Mouse (Mus musculus) intestine, embryonic 15.5 days (tissue): ENCODE results near the gene Parp16. TPM values are rescaled to one million over a fixed set of nuclear protein-coding genes. Genes with fewer than 3 reads are reported as not detected.
"Not testable (repeated sequence)": the region's sequence is repeated elsewhere in the genome, so short reads cannot be mapped to it uniquely, and the experiment has no call there.

Source experiments
- ATAC-seq: fragments of 200-750 bp; cut with Nextera tagmentation; 2 replicates; pipeline ENCODE4 v1.8.0; 2017; ENCODE audit warnings: moderate TSS enrichment, moderate library complexity
- H3K27ac ChIP-seq: fragments of 300-500 bp; sonication (generic); 2 replicates; pipeline ENCODE4 v1.5.1; 2015; ENCODE audit warnings: mild to moderate bottlenecking, inconsistent platforms
- H3K27me3 ChIP-seq: fragments of 300-500 bp; sonication (generic); replicated peaks from 2 replicates; pipeline ENCODE4 v1.6.1; 2015; ENCODE audit warnings: inconsistent platforms
- H3K36me3 ChIP-seq: fragments of 300-500 bp; sonication (generic); 2 replicates; pipeline ENCODE4 v1.6.1; 2015; ENCODE audit warnings: inconsistent platforms
- H3K4me1 ChIP-seq: fragments of 300-500 bp; sonication (generic); replicated peaks from 2 replicates; pipeline ENCODE4 v1.6.1; 2015; ENCODE audit warnings: inconsistent platforms
- H3K4me2 ChIP-seq: fragments of 300-500 bp; sonication (generic); replicated peaks from 2 replicates; pipeline ENCODE4 v1.6.1; 2015; ENCODE audit warnings: mild to moderate bottlenecking, inconsistent platforms
- H3K4me3 ChIP-seq: fragments of 300-500 bp; sonication (generic); replicated peaks from 2 replicates; pipeline ENCODE4 v1.5.1; 2015; ENCODE audit warnings: inconsistent platforms
- H3K9ac ChIP-seq: fragments of 300-500 bp; sonication (generic); 2 replicates; pipeline ENCODE4 v1.6.1; 2015; ENCODE audit warnings: inconsistent platforms
- H3K9me3 ChIP-seq: fragments of 300-500 bp; sonication (generic); 2 replicates; pipeline ENCODE4 v1.6.1; 2016; ENCODE audit warnings: inconsistent platforms
- WGBS: fragments of 180-500 bp; shearing (Covaris S2); methylation state at CpG from one replicate; pipeline ENCODE4 v1.1.7; 2015; 5-methylcytosine and 5-hydroxymethylcytosine counted together
- polyA plus RNA-seq: library from polyadenylated mRNA; unstranded; fragments of >200 nt; fragmentation: Nextera tagmentation; extraction: Ambion mirVana; gene quantifications from 2 replicates; pipeline ENCODE4 v1.2.1, GENCODE M21; 2015

The Parp16 gene
- polyA plus RNA-seq, 1 experiment from 2014 or later: 9.4 TPM

DNA sequence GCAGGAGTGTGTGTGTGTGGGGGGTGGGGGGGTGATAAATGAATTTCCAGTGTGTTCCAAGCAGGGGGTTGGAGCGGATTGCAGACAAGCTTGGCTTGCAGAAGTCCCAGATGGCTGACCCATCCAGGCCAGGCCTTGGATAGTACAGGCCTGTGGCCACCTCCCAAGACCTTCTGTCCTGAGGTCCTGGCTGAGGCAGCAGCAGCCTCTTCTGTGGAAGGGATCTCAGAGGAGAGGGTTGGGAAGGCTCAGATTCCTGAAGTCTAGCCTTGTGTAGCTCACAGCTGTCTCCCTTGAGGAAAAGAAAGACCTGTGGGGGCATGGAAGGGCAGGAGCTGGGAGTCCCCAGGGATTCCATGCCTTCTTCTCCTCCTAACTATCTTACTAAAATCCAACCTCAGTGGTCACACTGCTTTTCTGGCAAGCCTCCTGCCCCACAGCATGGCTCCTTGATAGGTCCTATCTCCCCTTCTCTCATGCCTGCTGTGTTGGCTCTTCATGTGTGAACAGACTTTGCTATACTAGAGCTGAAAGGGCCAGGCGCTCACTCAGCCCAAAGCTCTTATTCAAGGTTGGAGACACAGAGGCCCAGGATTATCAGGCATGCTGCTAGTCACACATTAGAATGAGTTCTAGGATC is 66.6 kb downstream of the Parp16 start:
- Histone ChIP-seq H3K27ac (no peak overlapping the region), H3K4me3 (no peak overlapping the region), H3K9ac (no peak overlapping the region), H3K27me3 (no peaks in the 10 kb centered on the region), H3K36me3 (no peaks in the 10 kb centered on the region), H3K9me3 (no peaks in the 10 kb centered on the region), H3K4me1 (peaks cover 11% of the 10 kb centered on the region; the same call in 1 of the 2 replicates), H3K4me2 (no peak overlapping the region)
- WGBS: 91% methylated on average over 2 of the region's 2 CpGs
- ATAC-seq: no peak

DNA sequence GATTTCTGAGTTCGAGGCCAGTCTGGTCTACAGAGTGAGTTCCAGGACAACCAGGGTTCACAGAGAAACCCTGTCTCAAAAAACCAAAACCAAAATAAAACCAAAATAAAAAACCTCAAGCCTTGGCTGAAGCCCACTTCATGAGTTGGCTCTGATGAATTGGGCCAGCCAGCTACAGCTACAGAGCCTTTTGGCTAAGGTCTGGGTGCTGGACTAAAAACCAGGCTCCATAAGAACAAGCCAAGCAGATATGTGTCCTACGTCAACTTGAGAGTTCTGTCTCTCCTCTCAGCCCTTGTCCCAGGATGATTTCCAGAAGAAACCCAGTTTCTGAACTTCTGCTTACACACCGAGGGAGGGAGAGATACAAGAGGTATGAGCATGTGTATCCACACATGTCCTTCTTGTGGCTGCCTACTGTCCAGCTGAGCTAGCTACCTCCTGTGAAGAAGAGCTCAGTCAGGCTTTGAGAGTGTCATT is 67.5 kb downstream of the Parp16 start:
- no peak overlapping the region for H3K27ac ChIP-seq
- no peak overlapping the region for H3K4me2 ChIP-seq
- no peak for ATAC-seq
- H3K9me3 ChIP-seq: no peaks in the 10 kb centered on the region
- no peak overlapping the region for H3K4me3 ChIP-seq
- peaks cover 14% of the 10 kb centered on the region; the same call in 1 of the 2 replicates for H3K4me1 ChIP-seq
- no peaks in the 10 kb centered on the region for H3K27me3 ChIP-seq
- H3K36me3 ChIP-seq: no peaks in the 10 kb centered on the region
- WGBS: 91% methylated on average over 3 of the region's 3 CpGs
- no peak overlapping the region for H3K9ac ChIP-seq

DNA sequence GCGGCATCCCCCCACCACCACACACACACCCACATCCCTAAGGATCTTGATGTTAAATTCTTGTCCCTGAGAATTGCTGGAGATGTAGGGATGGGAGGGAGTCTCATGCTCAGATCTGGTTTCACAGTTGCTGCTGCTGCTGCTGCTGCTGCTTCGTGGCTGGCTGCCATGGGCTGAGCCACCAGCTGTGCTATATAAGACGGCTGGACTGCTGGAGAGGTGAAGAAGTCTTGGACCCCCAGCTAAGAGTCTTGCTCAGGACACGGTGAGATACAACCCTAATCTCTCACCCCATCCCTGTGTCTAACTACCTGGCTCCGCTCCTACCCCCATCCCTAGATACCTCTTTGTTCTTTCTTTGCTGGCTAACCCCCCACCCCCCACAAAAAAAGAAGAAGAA is 69.8 kb downstream of the Parp16 start, which contains the start of gene Cilp:
Cilp (plus strand) TSS at position 222 of the 400 bp plus-strand sequence.
- Histone ChIP-seq H3K9ac (no peak within 1 kb of the TSS), H3K9me3 (no peaks in the 10 kb centered on the region), H3K27ac (peak within 1 kb of the TSS; percentile 7; the same call in 1 of the 2 replicates), H3K27me3 (no peaks in the 10 kb centered on the region), H3K4me2 (no peak within 1 kb of the TSS), H3K4me1 (peaks cover 20% of the 10 kb centered on the region; the same call in 1 of the 2 replicates), H3K36me3 (no peaks in the 10 kb centered on the region), H3K4me3 (no peak within 1 kb of the TSS)
- ATAC-seq: peak; percentile 59; the same call in 1 of the 2 replicates
- 50% methylated on average over 5 of the region's 5 CpGs for WGBS

DNA sequence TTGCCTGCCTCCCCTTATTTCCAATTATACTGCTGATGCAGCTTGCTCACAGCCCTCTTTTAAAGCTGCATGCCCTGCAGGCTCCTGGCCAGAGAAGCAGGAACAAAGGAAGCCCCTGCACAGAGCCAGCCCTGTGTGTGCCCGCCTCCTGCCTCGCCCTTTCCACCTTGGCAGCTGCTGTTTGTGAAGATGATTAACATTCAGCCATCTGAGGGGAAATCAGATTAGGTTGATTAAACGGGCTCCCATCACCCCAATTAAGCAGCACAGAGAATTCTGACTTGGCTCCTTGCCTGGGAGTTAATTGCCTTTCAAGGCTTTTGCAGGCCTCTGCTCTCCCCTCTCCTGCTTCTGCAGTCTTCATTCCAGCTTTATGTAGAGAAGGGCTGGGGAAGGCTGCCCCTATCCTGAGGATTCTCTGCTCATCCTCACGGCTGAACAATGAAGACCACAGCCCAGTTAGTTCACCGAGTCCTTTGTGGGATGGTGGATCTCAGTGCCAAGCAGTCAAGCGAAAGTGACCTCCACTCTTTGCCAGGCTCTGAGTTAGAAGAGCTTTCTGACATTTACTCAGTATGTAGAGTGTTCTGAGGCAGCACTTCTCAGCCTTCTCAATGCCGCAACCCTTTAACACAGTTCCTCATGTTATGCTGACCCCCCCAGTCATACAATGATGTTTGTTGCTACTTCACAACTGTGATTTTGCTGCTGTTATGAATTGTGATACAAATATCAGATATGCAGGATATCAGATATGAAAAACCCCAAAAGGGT is 72.8 kb downstream of the Parp16 start:
- Histone ChIP-seq H3K9ac (no peak overlapping the region), H3K9me3 (no peaks in the 10 kb centered on the region), H3K27me3 (no peaks in the 10 kb centered on the region), H3K4me3 (no peak overlapping the region), H3K36me3 (no peaks in the 10 kb centered on the region), H3K27ac (no peak overlapping the region; the same call in 1 of the 2 replicates), H3K4me1 (peaks cover 20% of the 10 kb centered on the region; the same call in 1 of the 2 replicates), H3K4me2 (no peak overlapping the region)
- peak; percentile 75 for ATAC-seq
- WGBS: 52% methylated on average over 7 of the region's 7 CpGs

DNA sequence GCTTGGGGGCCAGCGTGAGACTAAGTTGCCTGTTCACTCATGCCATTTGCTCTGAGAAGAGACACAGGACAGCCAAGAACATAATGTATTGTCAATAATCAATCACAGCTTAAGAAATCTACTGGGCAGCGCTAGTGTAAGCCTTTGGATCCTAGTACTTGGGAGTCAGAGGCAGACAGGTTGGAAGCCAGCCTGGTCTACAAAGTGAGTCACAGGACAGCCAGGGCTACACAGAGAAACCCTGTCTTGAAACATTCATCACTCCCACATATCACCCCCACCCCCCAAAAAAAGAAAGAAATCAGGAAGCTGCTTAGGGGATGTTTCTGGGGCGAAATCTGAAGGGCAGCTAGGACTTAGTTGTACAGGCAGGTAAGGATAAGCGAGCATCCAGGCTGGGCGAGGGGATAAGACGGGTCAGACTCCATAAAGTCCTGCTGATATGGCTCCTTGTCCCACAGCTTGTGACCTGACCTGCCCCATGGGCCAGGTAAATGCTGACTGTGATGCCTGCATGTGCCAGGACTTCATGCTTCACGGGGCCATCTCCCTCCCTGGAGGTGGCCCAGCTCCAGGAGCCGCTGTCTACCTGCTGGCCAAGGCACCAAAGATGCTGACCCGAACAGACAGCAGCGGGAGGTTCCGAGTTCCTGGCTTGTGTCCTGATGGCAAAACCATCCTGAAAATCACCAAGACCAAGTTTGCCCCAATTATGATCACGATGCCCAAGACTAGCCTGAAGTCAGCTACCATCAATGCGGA is 78.1 kb downstream of the Parp16 start:
- H3K4me3 ChIP-seq: no peak overlapping the region
- 0 out of 2 replicates have a peak, but pooled peaks cover 2% of the 10 kb centered on the region for H3K4me1 ChIP-seq
- H3K36me3 ChIP-seq: no peaks in the 10 kb centered on the region
- no peak for ATAC-seq
- no peak overlapping the region for H3K9ac ChIP-seq
- H3K4me2 ChIP-seq: no peak overlapping the region
- no peak overlapping the region for H3K27ac ChIP-seq
- WGBS: 88% methylated on average over 13 of the region's 13 CpGs
- H3K27me3 ChIP-seq: no peaks in the 10 kb centered on the region
- H3K9me3 ChIP-seq: no peaks in the 10 kb centered on the region

DNA sequence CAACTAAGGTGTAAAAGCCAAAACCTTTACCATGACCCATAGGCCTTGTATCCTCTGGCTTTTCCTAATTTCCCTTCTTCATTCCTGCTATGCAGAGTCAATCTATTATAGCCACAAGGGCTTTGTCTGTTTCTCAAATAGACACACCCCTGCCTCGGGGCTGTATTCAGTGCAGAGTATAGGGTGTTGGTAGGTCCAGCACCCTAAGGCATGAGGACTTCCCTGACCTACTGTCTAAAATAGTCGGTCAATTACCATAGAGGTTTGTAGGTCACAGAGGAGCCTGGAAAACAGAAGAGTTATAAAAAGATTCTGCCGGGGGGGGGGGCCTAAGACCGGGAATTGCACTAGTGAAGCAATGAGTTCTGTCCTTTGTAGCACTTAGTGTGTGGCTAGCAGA is 78.7 kb downstream of the Parp16 start:
- Histone ChIP-seq H3K9ac (no peak overlapping the region), H3K4me2 (no peak overlapping the region), H3K4me1 (no peaks in the 10 kb centered on the region), H3K27me3 (no peaks in the 10 kb centered on the region), H3K36me3 (no peaks in the 10 kb centered on the region), H3K27ac (no peak overlapping the region), H3K9me3 (no peaks in the 10 kb centered on the region), H3K4me3 (no peak overlapping the region)
- WGBS: 74% methylated on average over 4 of the region's 4 CpGs
- ATAC-seq: no peak

DNA sequence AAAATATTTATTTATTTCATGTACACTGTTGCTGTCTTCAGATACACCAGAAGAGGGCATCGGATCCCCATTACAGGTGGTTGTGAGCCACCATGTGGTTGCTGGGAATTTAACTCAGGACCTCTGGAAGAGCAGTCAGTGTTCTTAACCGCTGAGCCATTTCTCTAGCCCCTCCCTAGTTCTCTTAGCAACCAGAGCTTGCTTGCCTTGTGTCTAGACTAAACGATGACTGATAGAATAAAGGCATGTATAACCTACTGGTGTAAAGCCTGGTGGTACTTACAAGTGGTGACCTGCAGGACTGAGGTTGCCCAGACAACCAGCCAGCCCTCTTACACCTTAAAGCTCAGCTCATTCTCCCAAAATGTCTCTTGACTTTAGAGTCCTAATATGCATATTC is 79.7 kb downstream of the Parp16 start:
- not testable (repeated sequence) for H3K4me2 ChIP-seq

DNA sequence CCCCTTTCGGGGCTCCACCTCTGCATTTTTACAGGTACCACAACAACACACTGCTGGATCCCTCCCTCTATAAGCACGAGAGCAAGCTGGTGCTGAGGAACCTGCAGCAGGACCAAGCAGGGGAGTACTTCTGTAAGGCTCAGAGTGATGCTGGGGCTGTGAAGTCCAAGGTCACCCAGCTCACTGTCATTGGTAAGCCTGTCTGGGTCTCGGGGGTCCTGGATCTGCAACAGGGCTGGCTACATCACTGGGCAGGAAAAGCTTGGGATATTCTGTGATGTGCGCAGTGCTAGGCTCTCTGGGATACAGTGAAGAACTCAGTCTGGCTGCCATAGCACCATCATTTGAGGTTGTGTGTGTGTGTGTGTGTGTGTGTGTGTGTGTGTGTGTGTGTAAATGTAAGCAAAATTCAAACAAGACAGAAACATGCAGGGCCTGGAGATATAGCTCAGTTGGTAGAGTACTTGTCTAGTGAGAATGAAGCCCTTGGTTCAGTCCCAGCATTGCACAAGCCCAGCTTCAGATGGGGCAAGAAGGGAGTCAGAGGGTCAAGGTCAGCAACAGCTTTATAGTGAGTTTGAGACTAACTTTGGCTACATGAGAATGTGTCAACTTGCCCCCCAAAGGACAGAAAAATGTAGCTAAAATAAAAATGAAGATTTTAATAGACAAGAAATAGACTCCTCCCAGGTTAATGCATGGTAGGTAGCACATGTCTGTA is 80.8 kb downstream of the Parp16 start:
- 75% methylated on average over 4 of the region's 4 CpGs for WGBS
- Histone ChIP-seq H3K9ac (no peak overlapping the region), H3K4me3 (no peak overlapping the region), H3K27ac (no peak overlapping the region), H3K4me1 (no peaks in the 10 kb centered on the region), H3K4me2 (no peak overlapping the region), H3K27me3 (no peaks in the 10 kb centered on the region), H3K9me3 (no peaks in the 10 kb centered on the region), H3K36me3 (no peaks in the 10 kb centered on the region)
- ATAC-seq: no peak

More for the DNA sequence above, 79.7 kb downstream of the Parp16 start:
- H3K4me1 ChIP-seq, H3K36me3 ChIP-seq, H3K9ac ChIP-seq, ATAC-seq, H3K9me3 ChIP-seq, H3K27me3 ChIP-seq, H3K27ac ChIP-seq, H3K4me3 ChIP-seq: not testable (repeated sequence)
- WGBS: 69% methylated on average over 3 of the region's 3 CpGs

DNA sequence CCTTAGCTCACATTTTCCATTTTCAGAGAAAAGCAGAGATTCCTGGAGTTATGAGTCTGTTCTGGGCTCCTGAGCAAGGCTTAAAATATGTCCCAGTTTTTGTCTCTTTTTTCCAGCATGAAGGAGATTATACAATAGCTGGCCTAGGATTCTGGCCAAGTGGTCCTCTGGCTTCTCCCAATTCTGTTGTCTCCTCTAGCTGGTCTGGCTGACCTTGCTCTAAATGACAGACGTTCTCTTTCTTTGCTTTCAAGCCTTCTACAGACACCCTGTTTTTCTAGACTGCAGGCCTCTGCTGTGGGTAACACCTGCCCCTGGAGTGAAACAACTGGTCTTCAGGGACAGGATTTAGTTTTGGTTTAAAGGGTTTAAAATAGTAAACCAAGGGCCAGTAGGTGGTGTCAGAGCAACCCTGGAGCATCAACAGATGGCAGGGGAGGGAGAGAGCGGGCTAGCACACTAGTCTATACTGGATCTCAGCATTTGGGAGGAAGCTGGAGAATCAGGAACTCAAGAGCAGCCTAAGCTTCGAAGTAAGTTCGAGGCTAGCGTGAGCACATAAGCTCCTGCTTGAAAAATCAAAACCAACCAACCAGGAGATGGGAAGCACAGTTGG is 86.5 kb downstream of the Parp16 start:
- H3K4me1 ChIP-seq: no peaks in the 10 kb centered on the region
- H3K4me3 ChIP-seq: no peak overlapping the region
- WGBS: 73% methylated on average over 5 of the region's 5 CpGs
- ATAC-seq: no peak
- H3K9me3 ChIP-seq: no peaks in the 10 kb centered on the region
- H3K36me3 ChIP-seq: no peaks in the 10 kb centered on the region
- H3K9ac ChIP-seq: no peak overlapping the region
- no peak overlapping the region for H3K27ac ChIP-seq
- no peaks in the 10 kb centered on the region for H3K27me3 ChIP-seq
- H3K4me2 ChIP-seq: no peak overlapping the region

DNA sequence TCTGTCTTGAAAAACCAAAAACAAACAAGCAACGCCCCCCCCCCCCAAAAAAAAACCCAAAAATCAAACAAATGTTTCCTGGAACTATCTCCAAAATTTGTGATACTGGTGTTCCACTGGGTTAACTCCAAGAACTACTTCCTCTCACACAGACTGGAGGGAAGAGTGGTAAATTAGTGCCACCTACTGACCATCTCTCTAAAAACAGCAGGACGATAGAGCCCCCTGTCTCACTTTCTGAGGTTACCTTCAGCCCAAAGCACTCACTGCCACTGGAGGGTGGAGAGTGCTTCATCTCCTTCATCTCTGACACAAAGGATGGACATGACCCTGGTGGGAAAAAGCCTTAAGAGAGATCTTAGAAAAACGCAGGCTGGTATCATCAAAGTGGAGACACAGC is 88.1 kb downstream of the Parp16 start:
- WGBS: 2% methylated on average over 3 of the region's 3 CpGs
- Histone ChIP-seq H3K4me2 (no peak overlapping the region), H3K9ac (no peak overlapping the region), H3K4me1 (no peaks in the 10 kb centered on the region), H3K4me3 (no peak overlapping the region), H3K27ac (no peak overlapping the region), H3K27me3 (no peaks in the 10 kb centered on the region), H3K36me3 (no peaks in the 10 kb centered on the region), H3K9me3 (no peaks in the 10 kb centered on the region)
- peak; percentile 66; the same call in 1 of the 2 replicates for ATAC-seq

DNA sequence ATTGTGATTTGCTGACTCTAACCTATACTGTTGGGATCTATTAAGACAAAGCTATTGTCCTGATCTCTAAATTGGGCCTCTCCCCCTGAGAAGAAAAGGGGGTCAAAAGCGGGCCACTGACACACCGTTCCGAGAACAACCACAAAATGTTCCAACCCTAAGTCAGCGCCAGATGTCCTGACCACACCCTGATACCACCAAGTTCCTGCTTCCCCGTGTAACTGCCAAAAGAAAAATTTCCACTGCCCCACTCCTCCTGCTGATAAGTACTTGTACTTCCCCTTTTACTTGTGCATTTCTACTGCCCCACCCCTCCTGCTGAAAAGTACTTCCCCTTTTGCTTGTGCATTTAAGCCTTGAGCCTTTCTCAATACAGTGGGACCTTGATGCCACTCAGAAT is 93.1 kb downstream of the Parp16 start:
- not testable (repeated sequence) for H3K4me3 ChIP-seq, ATAC-seq, H3K4me2 ChIP-seq, H3K27ac ChIP-seq, H3K4me1 ChIP-seq, H3K9me3 ChIP-seq, H3K27me3 ChIP-seq, H3K36me3 ChIP-seq, H3K9ac ChIP-seq
- WGBS: 88% methylated on average over 5 of the region's 5 CpGs
